Mouse (Mus musculus): ENCODE results near the gene Olfr588-ps1.
"Not testable (repeated sequence)": the region's sequence is repeated elsewhere in the genome, so short reads cannot be mapped to it uniquely, and the experiment has no call there.

The Olfr588-ps1 gene

DNA sequence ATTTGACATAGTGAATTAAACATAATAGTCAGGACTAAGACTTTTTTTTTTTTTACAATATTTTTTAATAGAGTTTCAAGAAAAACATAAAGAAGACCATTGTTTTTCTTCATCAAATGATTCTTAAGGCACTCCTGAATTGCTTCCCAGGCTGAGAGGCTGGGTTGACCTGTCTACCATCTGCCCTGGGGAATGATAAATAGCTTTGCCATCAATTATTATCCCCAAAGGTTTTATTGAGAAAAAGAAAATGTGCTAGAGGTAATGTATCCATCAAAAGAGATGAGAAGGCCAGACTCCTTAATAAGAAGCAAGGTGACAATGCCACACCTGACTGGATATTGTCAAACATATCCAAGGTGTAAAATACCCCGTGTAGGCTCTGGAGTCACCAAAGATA is at the start of gene Olfr588-ps1:
TSS of gene Olfr588-ps1 (plus strand) at position 301 of the 400 bp plus-strand sequence.
- no peak for DNase-seq (ENCODE audit: low spot score in 2 of 2)

DNA sequence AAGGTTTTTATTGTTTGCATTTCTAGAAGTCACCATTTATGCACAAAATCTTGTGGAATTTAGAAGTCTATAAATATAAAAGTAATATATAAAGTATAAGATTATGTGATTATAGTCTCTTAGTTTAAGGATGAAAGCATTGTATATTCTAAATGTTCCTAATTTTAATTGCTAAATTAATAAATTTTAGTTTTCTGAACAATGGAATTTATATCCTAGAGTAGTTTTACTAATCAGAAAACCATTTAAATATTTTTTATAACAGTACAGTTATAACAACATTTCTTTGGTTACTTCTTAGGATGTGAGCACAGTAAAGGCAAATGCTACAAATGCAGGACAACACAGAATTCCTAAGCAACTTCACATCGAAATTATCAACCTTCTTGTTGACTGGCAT is 43.3 kb upstream of the Olfr588-ps1 start, which contains the start of gene Olfr585:
TSS of gene Olfr585 (plus strand) at position 301 of the 400 bp plus-strand sequence.
- DNase-seq (ENCODE audit: low spot score in 2 of 2): no peak

DNA sequence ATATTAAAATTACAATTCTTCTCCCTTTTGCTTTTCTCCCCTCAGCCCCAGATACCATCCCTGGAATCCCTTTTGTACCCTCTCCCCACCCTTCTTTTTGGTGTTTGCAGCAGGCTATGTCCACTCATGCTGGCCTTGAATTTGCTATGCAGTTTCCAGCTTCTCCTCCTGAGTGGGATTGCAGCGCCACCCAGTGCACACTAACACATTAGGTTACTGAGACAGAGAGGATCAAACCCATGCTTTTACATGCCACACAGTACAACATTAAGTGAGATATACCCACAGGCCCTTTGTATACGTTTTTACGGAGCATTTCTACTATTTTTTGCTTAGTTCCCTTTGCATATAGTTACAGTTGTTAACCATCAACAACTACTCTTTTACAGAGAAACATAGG is 21.3 kb upstream of the Olfr588-ps1 start:
- no peak for DNase-seq (ENCODE audit: low spot score in 2 of 2)

DNA sequence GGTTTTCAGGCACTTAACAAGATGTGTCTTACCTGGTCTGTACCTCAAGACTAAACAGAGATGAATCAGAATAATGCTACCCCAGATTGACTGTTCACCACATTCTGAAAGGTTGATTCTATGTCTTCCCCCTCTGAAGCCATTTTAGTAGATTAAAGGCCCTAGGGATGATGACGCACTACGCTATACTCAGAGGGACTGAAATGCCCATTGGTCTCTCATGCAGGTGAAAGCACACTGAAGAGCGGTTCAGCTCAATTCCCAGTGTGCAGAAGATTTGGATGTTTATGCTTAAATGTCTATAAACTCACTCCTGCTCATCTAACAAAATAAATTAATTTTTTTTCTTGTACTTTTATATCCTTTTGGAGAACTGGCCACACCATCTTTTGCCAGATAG is 15.1 kb upstream of the Olfr588-ps1 start, which contains the start of gene Olfr586:
TSS of gene Olfr586 (minus strand) at position 101 of the 400 bp plus-strand sequence.
- no peak for DNase-seq (ENCODE audit: low spot score in 2 of 2)

DNA sequence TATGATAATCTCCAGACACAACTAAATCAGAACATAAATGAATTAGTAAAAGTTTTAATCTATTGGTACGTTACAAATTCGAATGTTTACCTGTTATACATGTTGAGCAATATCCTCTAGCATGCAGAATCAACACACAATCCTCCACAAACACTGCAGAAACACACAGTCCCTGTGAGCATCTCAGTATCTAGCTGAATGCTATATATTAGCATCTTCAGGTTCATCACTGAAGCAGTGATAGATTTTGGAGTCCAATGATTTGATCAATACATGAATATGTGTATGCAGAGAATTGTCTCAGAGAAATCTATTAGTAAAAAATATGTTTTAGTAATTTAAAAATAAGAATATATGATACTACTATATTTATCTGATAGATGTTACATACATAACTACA is 15.6 kb downstream of the Olfr588-ps1 start, which contains the start of gene Olfr589:
TSS of gene Olfr589 (minus strand) at position 101 of the 400 bp plus-strand sequence.
- DNase-seq (ENCODE audit: low spot score in 2 of 2): no peak

DNA sequence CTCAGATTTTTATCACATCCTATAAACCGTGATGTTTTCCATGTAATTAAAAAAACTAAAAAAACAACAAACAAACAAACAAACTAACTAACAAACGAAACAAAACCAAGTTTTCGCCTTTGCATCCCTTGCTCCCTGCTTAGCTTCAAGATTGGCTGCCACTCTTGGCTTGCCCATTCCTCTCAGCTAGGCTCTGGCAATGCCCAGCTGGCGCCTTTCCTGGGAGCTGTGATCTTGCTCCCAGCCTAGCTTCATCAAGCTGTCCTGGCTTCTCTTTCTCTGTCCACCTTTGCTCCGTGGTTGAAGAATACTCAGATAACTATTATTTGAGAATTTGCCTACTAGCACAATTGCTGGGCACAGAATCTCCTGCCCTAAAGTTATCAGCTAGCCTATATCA is 29.0 kb downstream of the Olfr588-ps1 start:
- no peak for DNase-seq (ENCODE audit: low spot score in 2 of 2)

DNA sequence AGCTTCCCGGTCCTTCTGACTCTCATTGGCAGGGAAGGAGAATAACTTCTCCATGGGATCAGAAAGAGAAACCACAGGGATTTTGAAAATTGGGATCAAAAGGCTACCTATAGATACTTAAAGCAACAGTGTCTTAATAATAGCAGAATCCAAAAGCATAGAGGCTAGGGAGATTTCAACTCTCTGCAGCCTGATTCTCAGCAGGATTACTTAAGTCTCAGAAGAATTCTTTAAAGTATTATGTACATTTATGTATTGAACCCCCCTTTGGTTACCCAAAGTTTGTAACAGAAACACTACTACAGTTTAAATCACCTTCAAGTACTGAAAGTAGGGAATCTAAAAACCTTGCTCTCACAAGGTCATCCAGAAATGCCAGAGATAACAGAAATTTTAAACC is 37.6 kb downstream of the Olfr588-ps1 start, which contains the start of gene Olfr591:
TSS of gene Olfr591 (minus strand) at position 101 of the 400 bp plus-strand sequence.
- no peak for DNase-seq (ENCODE audit: low spot score in 2 of 2)

DNA sequence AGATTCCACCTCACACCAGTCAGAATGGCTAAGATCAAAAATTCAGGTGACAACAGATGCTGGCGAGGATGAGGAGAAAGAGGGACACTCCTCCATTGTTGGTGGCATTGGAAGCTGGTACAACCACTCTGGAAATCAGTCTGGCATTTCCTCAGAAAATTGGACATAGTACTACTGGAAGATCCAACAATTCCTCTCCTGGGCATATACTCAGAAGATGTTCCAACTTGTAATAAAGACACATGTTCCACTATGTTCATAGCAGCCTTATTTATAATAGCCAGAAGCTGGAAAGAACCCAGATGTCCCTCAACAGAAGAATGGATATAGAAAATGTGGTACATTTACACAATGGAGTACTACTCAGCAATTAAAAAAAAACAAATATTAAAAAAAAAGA is 43.8 kb downstream of the Olfr588-ps1 start, which contains the start of gene Olfr592:
TSS of gene Olfr592 (plus strand) at position 301 of the 400 bp plus-strand sequence.
- not testable (repeated sequence) for DNase-seq (ENCODE audit: low spot score in 2 of 2)

Measured in frontal cortex, postnatal 25 days (tissue).